Mouse (Mus musculus) liver, embryonic 12.5 days (tissue): ENCODE results near the gene Macrod1. TPM values are rescaled to one million over a fixed set of nuclear protein-coding genes. Genes with fewer than 3 reads are reported as not detected.

Experiments used
- ATAC-seq: fragments of 200-750 bp; cut with Nextera tagmentation; 2 replicates; pipeline ENCODE4 v1.8.0; 2017; ENCODE audit warnings: moderate number of reproducible peaks, mild to moderate bottlenecking, moderate library complexity
- H3K27ac ChIP-seq: fragments of 300-500 bp; sonication (generic); 2 replicates; pipeline ENCODE4 v1.5.1; 2016; ENCODE audit warnings: mild to moderate bottlenecking
- H3K27me3 ChIP-seq: fragments of 300-500 bp; sonication (generic); replicated peaks from 2 replicates; pipeline ENCODE4 v1.6.1; 2016; ENCODE audit warnings: mild to moderate bottlenecking, moderate library complexity
- H3K36me3 ChIP-seq: fragments of 300-500 bp; sonication (generic); 2 replicates; pipeline ENCODE4 v1.6.1; 2016; ENCODE audit warnings: mild to moderate bottlenecking, moderate library complexity
- H3K4me1 ChIP-seq: fragments of 300-500 bp; sonication (generic); 2 replicates; pipeline ENCODE4 v1.6.1; 2016
- H3K4me2 ChIP-seq: fragments of 300-500 bp; sonication (generic); 2 replicates; pipeline ENCODE4 v1.6.1; 2016; ENCODE audit warnings: mild to moderate bottlenecking, moderate library complexity
- H3K4me3 ChIP-seq: fragments of 300-500 bp; sonication (generic); 2 replicates; pipeline ENCODE4 v1.5.1; 2016; ENCODE audit warnings: mild to moderate bottlenecking, moderate library complexity
- H3K9ac ChIP-seq: fragments of 300-500 bp; sonication (generic); 2 replicates; pipeline ENCODE4 v1.6.1; 2016; ENCODE audit warnings: mild to moderate bottlenecking, moderate library complexity
- H3K9me3 ChIP-seq: fragments of 300-500 bp; sonication (generic); replicated peaks from 2 replicates; pipeline ENCODE4 v1.6.1; 2016; ENCODE audit warnings: mild to moderate bottlenecking, moderate library complexity
- WGBS: fragments of 180-500 bp; shearing (Covaris S2); methylation state at CpG from one replicate; pipeline ENCODE4 v1.1.7; 2016; ENCODE audit not compliant: insufficient replicate concordance; 5-methylcytosine and 5-hydroxymethylcytosine counted together
- polyA plus RNA-seq: library from polyadenylated mRNA; unstranded; fragments of >200 nt; fragmentation: Nextera tagmentation; extraction: Ambion mirVana; gene quantifications from 2 replicates; pipeline ENCODE4 v1.2.1, GENCODE M21; 2016

The Macrod1 gene
- polyA plus RNA-seq, 1 experiment from 2014 or later = 7.6 TPM

- Histone ChIP-seq H3K9me3 (no peaks in the 10 kb centered on the region), H3K4me3 (no peak overlapping the region), H3K9ac (no peak overlapping the region), H3K36me3 (no peaks in the 10 kb centered on the region), H3K4me2 (no peak overlapping the region), H3K27ac (no peak overlapping the region), H3K4me1 (peaks cover 16% of the 10 kb centered on the region), H3K27me3 (peaks cover 85% of the 10 kb centered on the region)
- WGBS = 52% methylated on average over 5 of the region's 5 CpGs
- no peak for ATAC-seq
Measured at GRCm38 (mm10) chr19:7187157-7187556, 130.5 kb downstream of the Macrod1 start.

GRCm38 (mm10) chr19:7189026-7189425, 132.4 kb downstream of the Macrod1 start:
- no peak overlapping the region for H3K4me2 ChIP-seq
- peaks cover 18% of the 10 kb centered on the region; the same call in 1 of the 2 replicates for H3K4me1 ChIP-seq
- no peaks in the 10 kb centered on the region for H3K9me3 ChIP-seq
- H3K27me3 ChIP-seq = peaks cover 74% of the 10 kb centered on the region
- H3K4me3 ChIP-seq = no peak overlapping the region
- no peak overlapping the region for H3K27ac ChIP-seq
- H3K36me3 ChIP-seq = no peaks in the 10 kb centered on the region
- H3K9ac ChIP-seq = no peak overlapping the region
- WGBS = 48% methylated on average over 4 of the region's 4 CpGs
- ATAC-seq = no peak

DNA sequence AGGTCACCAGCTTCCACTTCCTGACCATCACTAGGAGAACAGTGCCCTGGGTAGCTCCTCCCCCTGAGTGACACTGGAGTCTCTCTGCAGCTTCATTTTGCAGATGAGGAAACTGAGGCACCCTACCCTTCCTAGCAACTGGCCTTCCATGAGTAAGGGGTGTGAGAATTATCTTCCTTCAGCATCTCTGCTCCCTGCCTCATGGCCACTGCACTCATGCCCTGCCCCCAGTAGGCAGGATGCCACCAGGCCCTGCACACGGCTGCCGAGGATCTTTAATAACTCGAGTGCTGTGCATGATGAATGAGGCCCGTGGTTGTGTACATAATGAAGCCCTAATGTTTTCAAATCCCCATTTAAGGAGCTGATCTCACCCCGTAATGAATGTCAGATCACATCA, 134.4 kb downstream of the Macrod1 start:
- Histone ChIP-seq H3K9ac (no peak overlapping the region), H3K27me3 (peaks cover 55% of the 10 kb centered on the region), H3K4me1 (peaks cover 21% of the 10 kb centered on the region), H3K9me3 (no peaks in the 10 kb centered on the region), H3K27ac (no peak overlapping the region), H3K4me2 (no peak overlapping the region), H3K4me3 (no peak overlapping the region), H3K36me3 (no peaks in the 10 kb centered on the region)
- 54% methylated on average over 5 of the region's 5 CpGs for WGBS
- no peak for ATAC-seq

GRCm38 (mm10) chr19:7191639-7192038, 135.0 kb downstream of the Macrod1 start:
- H3K4me2 ChIP-seq = no peak overlapping the region

GRCm38 (mm10) chr19:7192561-7192967, 136.0 kb downstream of the Macrod1 start:
- peaks cover 10% of the 10 kb centered on the region for H3K36me3 ChIP-seq
- H3K9me3 ChIP-seq = no peaks in the 10 kb centered on the region
- peaks cover 39% of the 10 kb centered on the region for H3K27me3 ChIP-seq
- no peak overlapping the region for H3K4me3 ChIP-seq
- WGBS = 48% methylated on average over 2 of the region's 2 CpGs
- H3K27ac ChIP-seq = no peak overlapping the region
- ATAC-seq = no peak
- peaks cover 35% of the 10 kb centered on the region for H3K4me1 ChIP-seq
- H3K9ac ChIP-seq = no peak overlapping the region
- no peak overlapping the region for H3K4me2 ChIP-seq

More at GRCm38 (mm10) chr19:7191639-7192038, 135.0 kb downstream of the Macrod1 start:
- H3K27me3 ChIP-seq = peaks cover 48% of the 10 kb centered on the region
- no peak overlapping the region for H3K4me3 ChIP-seq
- H3K9ac ChIP-seq = no peak overlapping the region
- peak; percentile 28; the same call in 1 of the 2 replicates for ATAC-seq
- H3K9me3 ChIP-seq = no peaks in the 10 kb centered on the region
- H3K36me3 ChIP-seq = peaks cover 3% of the 10 kb centered on the region; the same call in 1 of the 2 replicates
- peaks cover 27% of the 10 kb centered on the region for H3K4me1 ChIP-seq
- no peak overlapping the region for H3K27ac ChIP-seq
- WGBS = 31% methylated on average over 6 of the region's 6 CpGs

DNA sequence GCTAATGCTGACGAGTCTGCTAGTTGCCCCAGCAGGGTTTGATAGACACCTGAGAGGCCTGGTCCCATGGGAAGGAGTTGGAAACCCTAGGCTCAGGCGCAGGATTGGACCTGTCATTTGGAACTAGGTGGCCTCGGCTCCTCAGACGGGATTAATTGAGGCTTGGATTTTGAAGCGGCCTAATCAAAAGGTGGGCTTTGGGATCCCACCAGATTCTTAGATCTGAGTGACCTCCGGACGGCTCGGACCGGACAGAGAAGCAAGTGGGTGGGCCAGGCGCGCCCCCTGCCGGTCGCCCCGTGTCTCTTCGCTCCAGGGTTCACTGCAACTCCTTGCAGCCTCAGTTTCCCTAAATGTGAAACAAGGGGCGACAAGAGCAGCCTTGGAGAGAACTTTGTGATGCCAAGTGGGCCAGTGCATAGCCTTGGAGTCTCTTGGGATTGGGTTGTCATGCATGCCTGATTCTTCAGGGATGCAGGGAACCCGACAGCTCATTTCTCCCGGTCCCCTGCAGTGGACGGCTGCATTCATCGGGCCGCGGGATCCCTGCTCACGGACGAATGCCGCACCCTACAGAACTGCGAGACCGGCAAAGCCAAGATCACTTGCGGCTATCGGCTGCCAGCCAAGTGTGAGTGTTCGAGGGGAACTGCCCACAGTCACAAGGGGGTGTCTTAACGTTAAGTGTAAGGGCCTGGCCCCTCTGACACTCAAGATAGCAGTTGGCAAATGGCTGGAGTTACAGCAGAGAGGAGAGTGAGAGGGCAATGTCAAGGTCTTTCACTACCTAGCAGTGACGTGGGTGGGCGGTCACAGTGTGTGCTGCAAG, 139.5 kb downstream of the Macrod1 start:
- H3K27ac ChIP-seq = no peak overlapping the region
- peaks cover 46% of the 10 kb centered on the region for H3K36me3 ChIP-seq
- H3K9me3 ChIP-seq = no peaks in the 10 kb centered on the region
- peaks cover 16% of the 10 kb centered on the region for H3K27me3 ChIP-seq
- no peak overlapping the region for H3K4me2 ChIP-seq
- 24% methylated on average over 33 of the region's 33 CpGs for WGBS
- ATAC-seq = no peak
- peaks cover 31% of the 10 kb centered on the region for H3K4me1 ChIP-seq
- H3K9ac ChIP-seq = no peak overlapping the region
- no peak overlapping the region for H3K4me3 ChIP-seq

- Histone ChIP-seq H3K4me3 (no peak overlapping the region), H3K4me2 (no peak overlapping the region), H3K9me3 (no peaks in the 10 kb centered on the region), H3K9ac (no peak overlapping the region), H3K27me3 (peaks cover 9% of the 10 kb centered on the region), H3K27ac (no peak overlapping the region), H3K36me3 (peaks cover 53% of the 10 kb centered on the region), H3K4me1 (peaks cover 27% of the 10 kb centered on the region)
- ATAC-seq = peak; percentile 16; the same call in 1 of the 2 replicates
- 37% methylated on average over 17 of the region's 17 CpGs for WGBS
Measured at GRCm38 (mm10) chr19:7196741-7197270, 140.2 kb downstream of the Macrod1 start.

- no peak overlapping the region for H3K4me3 ChIP-seq
- no peak overlapping the region for H3K27ac ChIP-seq
- no peak overlapping the region for H3K9ac ChIP-seq
- H3K4me2 ChIP-seq = no peak overlapping the region
- 92% methylated on average over 9 of the region's 9 CpGs for WGBS
- 0 out of 2 replicates have a peak, but pooled peaks have one; percentile 29 for ATAC-seq
- H3K27me3 ChIP-seq = peaks cover 7% of the 10 kb centered on the region
- H3K4me1 ChIP-seq = peaks cover 24% of the 10 kb centered on the region
- no peaks in the 10 kb centered on the region for H3K9me3 ChIP-seq
- peaks cover 57% of the 10 kb centered on the region for H3K36me3 ChIP-seq
Measured at GRCm38 (mm10) chr19:7197445-7197844, 140.8 kb downstream of the Macrod1 start.

GRCm38 (mm10) chr19:7199089-7199488, 142.5 kb downstream of the Macrod1 start:
- ATAC-seq = no peak
- Histone ChIP-seq H3K27ac (no peak overlapping the region), H3K9me3 (no peaks in the 10 kb centered on the region), H3K4me3 (no peak overlapping the region), H3K4me2 (no peak overlapping the region), H3K9ac (no peak overlapping the region), H3K4me1 (peaks cover 24% of the 10 kb centered on the region), H3K36me3 (peaks cover 73% of the 10 kb centered on the region), H3K27me3 (no peaks in the 10 kb centered on the region)
- 91% methylated on average over 13 of the region's 13 CpGs for WGBS

- Histone ChIP-seq H3K9ac (no peak overlapping the region), H3K27me3 (no peaks in the 10 kb centered on the region), H3K27ac (no peak overlapping the region), H3K9me3 (no peaks in the 10 kb centered on the region), H3K4me1 (peaks cover 37% of the 10 kb centered on the region), H3K36me3 (peaks cover 79% of the 10 kb centered on the region), H3K4me3 (no peak overlapping the region), H3K4me2 (no peak overlapping the region)
- ATAC-seq = no peak
- 46% methylated on average over 1 of the region's 1 CpGs for WGBS
Measured at GRCm38 (mm10) chr19:7200427-7200826, 143.8 kb downstream of the Macrod1 start.

DNA sequence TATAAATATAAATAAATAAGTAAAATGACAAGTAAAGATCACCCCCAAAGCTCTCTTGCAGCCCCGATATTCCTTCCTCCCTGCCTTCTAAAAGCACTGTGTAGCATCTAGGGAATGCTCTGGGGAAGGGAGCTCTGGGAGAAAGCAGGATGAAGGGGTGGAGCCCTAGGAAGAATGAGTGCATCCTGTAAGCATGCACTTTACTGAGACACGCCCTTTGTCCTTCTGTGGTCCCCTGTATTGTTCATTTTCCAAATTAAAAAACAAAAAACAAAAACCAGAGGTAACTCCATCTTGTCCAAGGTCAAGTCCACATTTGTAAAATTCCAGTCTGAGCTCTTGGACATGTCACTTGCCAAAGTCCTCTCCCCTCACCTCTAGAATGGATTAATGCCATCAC, 148.3 kb downstream of the Macrod1 start:
- peak overlapping the region; percentile 99; the same call in 1 of the 2 replicates for H3K27ac ChIP-seq
- H3K4me1 ChIP-seq = peaks cover 42% of the 10 kb centered on the region
- 66% methylated on average over 2 of the region's 2 CpGs for WGBS
- peak overlapping the region; percentile 82 for H3K9ac ChIP-seq
- peak overlapping the region; percentile 90 for H3K4me2 ChIP-seq
- peaks cover 51% of the 10 kb centered on the region for H3K36me3 ChIP-seq
- no peaks in the 10 kb centered on the region for H3K9me3 ChIP-seq
- ATAC-seq = no peak
- H3K27me3 ChIP-seq = no peaks in the 10 kb centered on the region
- peak overlapping the region; percentile 89 for H3K4me3 ChIP-seq

DNA sequence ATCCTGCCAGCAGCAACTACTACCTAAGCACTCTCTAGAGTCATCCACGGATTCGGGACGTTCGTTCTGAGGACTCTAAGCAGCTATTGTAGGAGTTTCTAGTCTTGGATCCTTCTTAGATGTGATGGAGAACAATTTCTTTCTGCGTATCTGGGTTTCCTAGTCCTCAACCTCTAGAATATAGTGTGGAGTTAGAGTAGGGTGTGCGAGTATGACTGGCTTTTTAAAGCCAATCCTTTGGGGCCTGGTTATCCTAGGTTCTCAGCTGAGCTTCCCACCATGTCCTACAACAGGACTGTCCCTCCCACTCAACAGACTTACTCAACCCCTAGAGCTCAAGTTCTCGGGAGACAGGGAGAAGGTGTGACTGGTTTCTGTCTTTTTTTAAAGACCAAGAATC, 148.7 kb downstream of the Macrod1 start:
- peak overlapping the region; percentile 90 for H3K4me2 ChIP-seq
- H3K27ac ChIP-seq = peak overlapping the region; percentile 99
- no peaks in the 10 kb centered on the region for H3K9me3 ChIP-seq
- H3K4me1 ChIP-seq = peaks cover 42% of the 10 kb centered on the region
- peak overlapping the region; percentile 82 for H3K9ac ChIP-seq
- 33% methylated on average over 7 of the region's 7 CpGs for WGBS
- H3K36me3 ChIP-seq = peaks cover 47% of the 10 kb centered on the region
- no peaks in the 10 kb centered on the region for H3K27me3 ChIP-seq
- ATAC-seq = no peak
- H3K4me3 ChIP-seq = peak overlapping the region; percentile 89
